Mouse (Mus musculus) lung, adult 2 months (tissue): ENCODE data around the gene Cpm.

Experiments used
- CTCF ChIP-seq: fragments of 200-500 bp; IDR thresholded peaks from 2 replicates; pipeline ENCODE4 v1.5.1; 2011; ENCODE audit warnings: mild to moderate bottlenecking, low read length, control low read depth; ENCODE audit not compliant: insufficient read depth
- POLR2A ChIP-seq: fragments of 200-500 bp; IDR thresholded peaks from 2 replicates; pipeline ENCODE4 v1.6.1; 2011; ENCODE audit warnings: low read depth, mild to moderate bottlenecking, control low read depth, low read length, borderline replicate concordance; ENCODE audit errors: extremely low read depth

DNA sequence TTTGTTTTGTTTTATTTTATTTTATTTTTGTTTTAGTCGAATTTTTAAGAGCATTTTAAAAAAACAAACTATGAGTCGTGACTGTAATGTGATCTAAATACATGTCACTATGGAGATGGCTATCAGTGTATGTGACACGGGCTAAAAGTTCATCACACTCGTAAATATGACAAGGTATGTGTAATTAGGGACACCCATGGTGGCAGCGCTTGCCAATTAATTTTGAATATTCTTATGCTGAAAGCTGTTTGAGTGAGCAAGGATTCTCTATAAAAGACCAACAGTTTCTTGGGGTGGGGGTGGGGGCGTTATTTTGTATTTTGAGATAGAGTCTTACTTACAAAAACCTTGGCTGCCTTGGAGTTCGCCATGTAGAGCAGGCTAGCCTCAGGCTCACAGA is 96.4 kb downstream of the Cpm start:
- TF ChIP-seq CTCF (no peak), POLR2A (no peak)
